ENCODE assay signal across 9 mouse cellular contexts in the genomic region with DNA sequence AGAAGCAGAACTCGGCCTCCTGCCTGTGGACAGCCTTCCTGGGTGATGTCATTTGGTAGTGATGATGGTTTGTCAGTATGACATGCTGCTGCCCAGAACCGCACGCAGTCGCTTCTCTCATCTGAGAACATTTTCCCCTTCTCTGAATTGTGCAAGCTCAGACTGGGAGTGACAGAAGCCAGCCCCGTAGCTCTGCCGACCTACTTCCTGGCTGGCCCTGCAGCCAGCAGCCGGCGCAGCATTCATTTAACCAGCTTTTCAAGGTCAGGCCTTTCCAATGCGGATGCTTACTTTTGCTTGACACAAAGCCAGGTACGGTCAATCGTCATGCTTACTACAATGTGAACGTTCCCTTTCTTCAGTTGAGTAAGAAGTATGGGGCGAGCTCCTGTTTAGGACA.
DNase-seq lines count a peak whose midpoint lies in the region; ATAC-seq and TF ChIP-seq lines count a peak whose summit lies in the region.
"Had no signal": no experiment of that assay in that cellular context is flagged by ENCODE, and none has a peak within 500 bp of the region (broad histone marks: within the 10 kb centered on the region; RNA-seq: fewer than 3 reads in every experiment).

No protein-coding gene starts in this region.

- no peak for TF ChIP-seq CTCF in midbrain, postnatal 0 days (IDR thresholded peaks at IDR 0.05)

- H3K27ac ChIP-seq in heart, embryonic 14.5 days (replicated peaks in 1 of 2; ENCODE audit: control insufficient read depth in 1 of 2, insufficient read depth in 1 of 2, low read depth in 2 of 2, low read length in 2 of 2), result peak overlapping the region; percentile 86
- H3K27ac ChIP-seq in midbrain, postnatal 0 days (ENCODE audit: low read depth, low read length), result no peak overlapping the region
- no peak overlapping the region for H3K27ac ChIP-seq in kidney, embryonic 15.5 days
- no peak overlapping the region for H3K27ac ChIP-seq in kidney, embryonic 14.5 days (ENCODE audit: low read depth, low read length)
- H3K27ac ChIP-seq: macrophage had no signal

- DNase-seq in kidney, postnatal 10 days, result peak; percentile 12
- no peak for DNase-seq in kidney, adult 8-10 months
- peak; percentile 68 for DNase-seq in brain, adult 2 months (ENCODE audit: low read depth, low spot score)
- peak; percentile 35 for DNase-seq in midbrain, postnatal 0 days (ENCODE audit: low spot score)
- no peak for DNase-seq in embryo, embryonic 10.5 days (ENCODE audit: low spot score)

- no peak overlapping the region for H3K4me3 ChIP-seq in heart, embryonic 14.5 days (ENCODE audit: control insufficient read depth in 1 of 2, insufficient read depth in 1 of 2, low read depth in 1 of 2, low read length in 2 of 2)
- H3K4me3 ChIP-seq in midbrain, postnatal 0 days (ENCODE audit: low read depth, low read length), result no peak overlapping the region
- no peak overlapping the region for H3K4me3 ChIP-seq in kidney, embryonic 15.5 days (replicated peaks)
- H3K4me3 ChIP-seq in kidney, embryonic 14.5 days (ENCODE audit: low read length), result no peak overlapping the region

- no peaks in the 10 kb centered on the region for H3K36me3 ChIP-seq in heart, embryonic 14.5 days (ENCODE audit: control insufficient read depth, insufficient read depth, low read length)
- H3K36me3 ChIP-seq in midbrain, postnatal 0 days (ENCODE audit: insufficient read depth, low read length), result no peaks in the 10 kb centered on the region
- H3K36me3 ChIP-seq in kidney, embryonic 15.5 days, result no peaks in the 10 kb centered on the region
- H3K36me3 ChIP-seq in kidney, embryonic 14.5 days (ENCODE audit: control insufficient read depth, insufficient read depth, low read length), result no peaks in the 10 kb centered on the region

- peaks cover 22 to 41% of the 10 kb centered on the region in 2 experiments for H3K4me1 ChIP-seq in heart, embryonic 14.5 days (ENCODE audit: control insufficient read depth in 2 of 2, insufficient read depth in 2 of 2, low read length in 2 of 2)
- H3K4me1 ChIP-seq in midbrain, postnatal 0 days (ENCODE audit: insufficient read depth, low read length), result 0 out of 2 replicates have a peak, but pooled peaks cover 5% of the 10 kb centered on the region
- 0 out of 2 replicates have a peak, but pooled peaks cover 2% of the 10 kb centered on the region for H3K4me1 ChIP-seq in kidney, embryonic 15.5 days
- H3K4me1 ChIP-seq in kidney, embryonic 14.5 days (ENCODE audit: control insufficient read depth, insufficient read depth, low read length), result no peaks in the 10 kb centered on the region

- peak overlapping the region; percentile 46 for H3K9ac ChIP-seq in heart, embryonic 14.5 days (ENCODE audit: low read length)
- no peak overlapping the region for H3K9ac ChIP-seq in midbrain, postnatal 0 days (replicated peaks; ENCODE audit: low read length, poor library complexity, severe bottlenecking)
- H3K9ac ChIP-seq in kidney, embryonic 15.5 days, result no peak overlapping the region
- H3K9ac ChIP-seq in kidney, embryonic 14.5 days (ENCODE audit: low read depth, low read length), result no peak overlapping the region

- no peaks in the 10 kb centered on the region for H3K27me3 ChIP-seq in heart, embryonic 14.5 days (ENCODE audit: control insufficient read depth, insufficient read depth, low read length)
- no peaks in the 10 kb centered on the region for H3K27me3 ChIP-seq in midbrain, postnatal 0 days (ENCODE audit: insufficient read depth, low read length)
- H3K27me3 ChIP-seq in kidney, embryonic 15.5 days, result no peaks in the 10 kb centered on the region
- H3K27me3 ChIP-seq in kidney, embryonic 14.5 days (ENCODE audit: control insufficient read depth, insufficient read depth, low read length), result no peaks in the 10 kb centered on the region

- WGBS in heart, embryonic 14.5 days, result 20% methylated on average over 13 of the region's 13 CpGs
- WGBS in midbrain, postnatal 0 days, result 65% methylated on average over 13 of the region's 13 CpGs
- 66% methylated on average over 13 of the region's 13 CpGs for WGBS in kidney, embryonic 15.5 days
- WGBS in kidney, embryonic 14.5 days, result 72% methylated on average over 13 of the region's 13 CpGs

- no peak for ATAC-seq in heart, embryonic 14.5 days (ENCODE audit: insufficient number of reproducible peaks, insufficient read depth, low FRiP score, low read depth)
- ATAC-seq in midbrain, postnatal 0 days (ENCODE audit: low FRiP score), result no peak
- no peak for ATAC-seq in kidney, embryonic 15.5 days (replicated peaks; ENCODE audit: low FRiP score)
- no peak for ATAC-seq in kidney, embryonic 14.5 days (ENCODE audit: low FRiP score, low TSS enrichment)

- H3K4me2 ChIP-seq in heart, embryonic 14.5 days (ENCODE audit: low read length), result peak overlapping the region; percentile 36
- no peak overlapping the region for H3K4me2 ChIP-seq in midbrain, postnatal 0 days (ENCODE audit: low read depth, low read length, poor library complexity, severe bottlenecking)
- H3K4me2 ChIP-seq in kidney, embryonic 15.5 days, result no peak overlapping the region
- no peak overlapping the region for H3K4me2 ChIP-seq in kidney, embryonic 14.5 days (replicated peaks; ENCODE audit: low read depth, low read length)

- no peaks in the 10 kb centered on the region for H3K9me3 ChIP-seq in heart, embryonic 14.5 days (ENCODE audit: control insufficient read depth, low read length)
- no peaks in the 10 kb centered on the region for H3K9me3 ChIP-seq in midbrain, postnatal 0 days (ENCODE audit: low read length)
- H3K9me3 ChIP-seq in kidney, embryonic 15.5 days (replicated peaks), result no peaks in the 10 kb centered on the region
- H3K9me3 ChIP-seq in kidney, embryonic 14.5 days (ENCODE audit: control insufficient read depth, low read length), result no peaks in the 10 kb centered on the region

Comparison
In these comparisons a context has a peak if more than half of its experiments do, and no peak if none do; other contexts are left out.
1. DNase-seq: peak in kidney, postnatal 10 days (single experiment), brain, adult 2 months (single experiment) and midbrain, postnatal 0 days (single experiment); none in kidney, adult 8-10 months (0 of 2) and embryo, embryonic 10.5 days (single experiment).
2. H3K27ac ChIP-seq: peak in heart, embryonic 14.5 days (2 of 2); none in midbrain, postnatal 0 days (single experiment), kidney, embryonic 15.5 days (single experiment) and kidney, embryonic 14.5 days (single experiment).